Mouse (Mus musculus): ENCODE measurements around the gene Tnfrsf1b.

- TF ChIP-seq CTCF (IDR thresholded peaks at IDR 0.05; ENCODE audit: low read depth) (no peak), EP300 (IDR thresholded peaks at IDR 0.05; ENCODE audit: low read depth) (no peak)
Observed at GRCm38 (mm10) chr4:145271634-145272033, 25.0 kb upstream of the Tnfrsf1b start.
